Mouse (Mus musculus) forebrain, embryonic 16.5 days (tissue): ENCODE results near the gene Gm21972. TPM values are rescaled to one million over a fixed set of nuclear protein-coding genes. Genes with fewer than 3 reads are reported as not detected.

ENCODE experiments used
- ATAC-seq: fragments of 200-750 bp; cut with Nextera tagmentation; 2 replicates; pipeline ENCODE4 v1.8.0; 2017; ENCODE audit warnings: mild to moderate bottlenecking, moderate library complexity
- H3K27ac ChIP-seq: fragments of 300-500 bp; sonication (generic); 2 replicates; pipeline ENCODE4 v1.5.1; 2014; ENCODE audit warnings: low read length, control low read depth
- H3K27me3 ChIP-seq: fragments of 300-500 bp; sonication (generic); replicated peaks from 2 replicates; pipeline ENCODE4 v1.6.1; 2014; ENCODE audit warnings: low read length; ENCODE audit not compliant: control insufficient read depth, insufficient read depth
- H3K36me3 ChIP-seq: fragments of 300-500 bp; sonication (generic); 2 replicates; pipeline ENCODE4 v1.6.1; 2014; ENCODE audit not compliant: control insufficient read depth, insufficient read depth
- H3K4me1 ChIP-seq: fragments of 300-500 bp; sonication (generic); replicated peaks from 2 replicates; pipeline ENCODE4 v1.6.1; 2014; ENCODE audit warnings: low read length; ENCODE audit not compliant: control insufficient read depth, insufficient read depth
- H3K4me2 ChIP-seq: fragments of 300-500 bp; sonication (generic); 2 replicates; pipeline ENCODE4 v1.6.1; 2014; ENCODE audit warnings: mild to moderate bottlenecking, low read length, control low read depth
- H3K4me3 ChIP-seq: fragments of 300-500 bp; sonication (generic); replicated peaks from 2 replicates; pipeline ENCODE4 v1.5.1; 2014; ENCODE audit warnings: mild to moderate bottlenecking, low read length, control low read depth
- H3K9ac ChIP-seq: fragments of 300-500 bp; sonication (generic); replicated peaks from 2 replicates; pipeline ENCODE4 v1.6.1; 2014; ENCODE audit warnings: low read depth, low read length, control low read depth
- H3K9me3 ChIP-seq: fragments of 300-500 bp; sonication (generic); 2 replicates; pipeline ENCODE4 v1.6.1; 2016; ENCODE audit warnings: low read length; ENCODE audit not compliant: control insufficient read depth
- WGBS: fragments of 180-500 bp; shearing (Covaris S2); extraction: QIAGEN DNeasy Blood & Tissue Kit; methylation state at CpG from one replicate; pipeline ENCODE4 v1.1.7; 2014; 5-methylcytosine and 5-hydroxymethylcytosine counted together
- polyA plus RNA-seq: library from polyadenylated mRNA; unstranded; fragments of >200 nt; fragmentation: Nextera tagmentation; extraction: Ambion mirVana; gene quantifications from 2 replicates; pipeline ENCODE4 v1.2.1, GENCODE M21; 2015

Gm21972 gene
- polyA plus RNA-seq, 1 experiment from 2014 or later = not detected

GRCm38 (mm10) chr1:86201312-86201711, 67.9 kb downstream of the Gm21972 start:
- H3K9me3 ChIP-seq = no peaks in the 10 kb centered on the region
- no peaks in the 10 kb centered on the region for H3K4me1 ChIP-seq
- no peaks in the 10 kb centered on the region for H3K27me3 ChIP-seq
- no peak overlapping the region for H3K27ac ChIP-seq
- H3K4me2 ChIP-seq = no peak overlapping the region
- H3K4me3 ChIP-seq = no peak overlapping the region
- peaks cover 36% of the 10 kb centered on the region for H3K36me3 ChIP-seq
- no peak for ATAC-seq
- no peak overlapping the region for H3K9ac ChIP-seq

GRCm38 (mm10) chr1:86202617-86203219, 69.3 kb downstream of the Gm21972 start:
- H3K27ac ChIP-seq = no peak overlapping the region
- no peaks in the 10 kb centered on the region for H3K9me3 ChIP-seq
- no peak overlapping the region for H3K4me2 ChIP-seq
- H3K9ac ChIP-seq = no peak overlapping the region
- H3K4me3 ChIP-seq = no peak overlapping the region
- no peaks in the 10 kb centered on the region for H3K27me3 ChIP-seq
- peaks cover 36% of the 10 kb centered on the region for H3K36me3 ChIP-seq
- no peak for ATAC-seq
- H3K4me1 ChIP-seq = no peaks in the 10 kb centered on the region
- 91% methylated on average over 9 of the region's 9 CpGs for WGBS

- H3K36me3 ChIP-seq = peaks cover 11% of the 10 kb centered on the region; the same call in 1 of the 2 replicates
- no peak for ATAC-seq
Measured at GRCm38 (mm10) chr1:86210676-86211075, 77.2 kb downstream of the Gm21972 start.

GRCm38 (mm10) chr1:86211498-86211897, 78.1 kb downstream of the Gm21972 start:
- H3K9ac ChIP-seq = no peak overlapping the region
- H3K36me3 ChIP-seq = peaks cover 11% of the 10 kb centered on the region; the same call in 1 of the 2 replicates
- no peak overlapping the region for H3K4me3 ChIP-seq
- no peak overlapping the region for H3K27ac ChIP-seq
- no peaks in the 10 kb centered on the region for H3K9me3 ChIP-seq
- H3K27me3 ChIP-seq = no peaks in the 10 kb centered on the region
- H3K4me2 ChIP-seq = no peak overlapping the region
- no peaks in the 10 kb centered on the region for H3K4me1 ChIP-seq
- ATAC-seq = no peak
- 94% methylated on average over 1 of the region's 1 CpGs for WGBS

More at GRCm38 (mm10) chr1:86210676-86211075, 77.2 kb downstream of the Gm21972 start:
- Histone ChIP-seq H3K27me3 (no peaks in the 10 kb centered on the region), H3K9ac (no peak overlapping the region), H3K4me1 (no peaks in the 10 kb centered on the region), H3K27ac (no peak overlapping the region), H3K4me3 (no peak overlapping the region), H3K9me3 (no peaks in the 10 kb centered on the region), H3K4me2 (no peak overlapping the region)
- 86% methylated on average over 7 of the region's 7 CpGs for WGBS

Other genes with a start within 250 kb of the Gm21972 start
- gene Itm2c, start 239.4 kb upstream of the Gm21972 start, polyA plus RNA-seq = 146 and 166 TPM in 2 replicates
- gene 4933407L21Rik, start 205.2 kb upstream of the Gm21972 start, polyA plus RNA-seq = 3.6 and 5.6 TPM in 2 replicates
- 0.16 TPM in 1 of 2 replicates, not detected in the other for gene Gpr55, start 172.6 kb upstream of the Gm21972 start, polyA plus RNA-seq
- gene Spata3, start 116.8 kb upstream of the Gm21972 start, polyA plus RNA-seq = 0.43 and 1.0 TPM in 2 replicates
- gene 2810459M11Rik, start 87.8 kb upstream of the Gm21972 start, polyA plus RNA-seq = 9.2 and 9.6 TPM in 2 replicates
- gene Psmd1, start 69.2 kb upstream of the Gm21972 start, polyA plus RNA-seq = 191 and 196 TPM in 2 replicates
- 0.17 and 0.35 TPM in 2 replicates for gene Htr2b, start 21.7 kb upstream of the Gm21972 start, polyA plus RNA-seq
- gene Armc9, start 21.1 kb downstream of the Gm21972 start, polyA plus RNA-seq = 32.5 and 36.5 TPM in 2 replicates
- 3.8 and 6.7 TPM in 2 replicates for gene B3gnt7, start 169.2 kb downstream of the Gm21972 start, polyA plus RNA-seq
- gene Ncl, start 225.8 kb downstream of the Gm21972 start, polyA plus RNA-seq = 227 and 228 TPM in 2 replicates